Mouse (Mus musculus): ENCODE data around the gene Lamtor3. TPM values are rescaled to one million over a fixed set of nuclear protein-coding genes. Genes with fewer than 3 reads are reported as not detected.

Lamtor3 gene
- polyA plus RNA-seq, 1 experiment from 2014 or later = 108 TPM

GRCm38 (mm10) chr3:137978233-137978632 lies 59.9 kb downstream of the Lamtor3 start:
- Histone ChIP-seq H3K9me3 (replicated peaks) (no peaks in the 10 kb centered on the region), H3K4me1 (replicated peaks) (peaks cover 32% of the 10 kb centered on the region), H3K36me3 (no peaks in the 10 kb centered on the region), H3K27ac (no peak overlapping the region), H3K9ac (no peak overlapping the region), H3K4me3 (no peak overlapping the region), H3K27me3 (no peaks in the 10 kb centered on the region), H3K4me2 (no peak overlapping the region)
- 65% methylated on average over 5 of the region's 5 CpGs for WGBS
- no peak for ATAC-seq (replicated peaks; ENCODE audit: insufficient number of reproducible peaks, insufficient read depth, low FRiP score, low read depth)

Other genes starting within 250 kb of the Lamtor3 start
- gene Gm21962, start 247.0 kb upstream of the Lamtor3 start, polyA plus RNA-seq (2015; fragmentation: Nextera tagmentation; extraction: Ambion mirVana) = not detected in 2 replicates
- 920 and 981 TPM in 2 replicates for gene H2afz, start 54.0 kb upstream of the Lamtor3 start, polyA plus RNA-seq (2015; fragmentation: Nextera tagmentation; extraction: Ambion mirVana)
- 9.5 and 10.5 TPM in 2 replicates for gene Dnajb14, start 50.8 kb upstream of the Lamtor3 start, polyA plus RNA-seq (2015; fragmentation: Nextera tagmentation; extraction: Ambion mirVana)
- gene Dapp1, start 63.0 kb downstream of the Lamtor3 start, polyA plus RNA-seq (2015; fragmentation: Nextera tagmentation; extraction: Ambion mirVana) = 18.4 TPM in 2 replicates
- gene 1110002E22Rik, start 146.5 kb downstream of the Lamtor3 start, polyA plus RNA-seq (2015; fragmentation: Nextera tagmentation; extraction: Ambion mirVana) = 13.8 and 16.0 TPM in 2 replicates
- 0.47 and 0.58 TPM in 2 replicates for gene Gm5105, start 148.9 kb downstream of the Lamtor3 start, polyA plus RNA-seq (2015; fragmentation: Nextera tagmentation; extraction: Ambion mirVana)
- 6.9 and 8.3 TPM in 2 replicates for gene Trmt10a, start 224.9 kb downstream of the Lamtor3 start, polyA plus RNA-seq (2015; fragmentation: Nextera tagmentation; extraction: Ambion mirVana)
- 6.0 and 6.8 TPM in 2 replicates for gene Mttp, start 226.5 kb downstream of the Lamtor3 start, polyA plus RNA-seq (2015; fragmentation: Nextera tagmentation; extraction: Ambion mirVana)

Data from heart, embryonic 15.5 days (tissue).